Mouse (Mus musculus) hindbrain, postnatal 0 days (tissue): Measurements from ENCODE around the gene Gm9857. TPM values are rescaled to one million over a fixed set of nuclear protein-coding genes. Genes with fewer than 3 reads are reported as not detected.

ENCODE experiments used
- ATAC-seq: fragments of 200-750 bp; cut with Nextera tagmentation; 2 replicates; pipeline ENCODE4 v1.8.0; 2017; ENCODE audit warnings: mild to moderate bottlenecking, moderate TSS enrichment, moderate library complexity
- DNase-seq: peaks from one replicate; pipeline ENCODE4 v3.0.0-alpha.2; 2015; ENCODE audit warnings: low spot score
- H3K27ac ChIP-seq: fragments of 300-500 bp; sonication (generic); 2 replicates; pipeline ENCODE4 v1.5.1; 2014; ENCODE audit warnings: mild to moderate bottlenecking
- H3K27me3 ChIP-seq: fragments of 300-500 bp; sonication (generic); 2 replicates; pipeline ENCODE4 v1.6.1; 2014; ENCODE audit warnings: low read length, mixed read lengths; ENCODE audit not compliant: insufficient read depth
- H3K36me3 ChIP-seq: fragments of 300-500 bp; sonication (generic); 2 replicates; pipeline ENCODE4 v1.6.1; 2014; ENCODE audit warnings: low read length, mixed read lengths; ENCODE audit not compliant: insufficient read depth
- H3K4me1 ChIP-seq: fragments of 300-500 bp; sonication (generic); 2 replicates; pipeline ENCODE4 v1.6.1; 2014; ENCODE audit warnings: antibody characterized with exemption, low read length, mixed read lengths; ENCODE audit not compliant: insufficient read depth
- H3K4me2 ChIP-seq: fragments of 300-500 bp; sonication (generic); 2 replicates; pipeline ENCODE4 v1.6.1; 2014; ENCODE audit warnings: low read depth, mild to moderate bottlenecking, low read length, moderate library complexity, mixed read lengths
- H3K4me3 ChIP-seq: fragments of 300-500 bp; sonication (generic); 2 replicates; pipeline ENCODE4 v1.5.1; 2014; ENCODE audit warnings: low read length
- H3K9ac ChIP-seq: fragments of 300-500 bp; sonication (generic); replicated peaks from 2 replicates; pipeline ENCODE4 v1.6.1; 2014; ENCODE audit warnings: mild to moderate bottlenecking, low read length, moderate library complexity, mixed read lengths
- H3K9me3 ChIP-seq: fragments of 300-500 bp; sonication (generic); 2 replicates; pipeline ENCODE4 v1.6.1; 2016; ENCODE audit warnings: low read length, mixed read lengths
- CTCF ChIP-seq: IDR thresholded peaks from 2 replicates; pipeline ENCODE4 v1.5.1; 2016; ENCODE audit warnings: antibody characterized with exemption, control low read depth, low read depth
- WGBS: fragments of 180-500 bp; shearing (Covaris S2); extraction: QIAGEN DNeasy Blood & Tissue Kit; methylation state at CpG from one replicate; pipeline ENCODE4 v1.1.7; 2014; 5-methylcytosine and 5-hydroxymethylcytosine counted together
- polyA plus RNA-seq: library from polyadenylated mRNA; unstranded; fragments of >200 nt; fragmentation: Nextera tagmentation; extraction: Ambion mirVana; gene quantifications from 2 replicates; pipeline ENCODE4 v1.2.1, GENCODE M21; 2015
- total RNA-seq: library from RNA; depleted of rRNA; stranded (reverse); fragments of >200 nt; gene quantifications from 2 replicates; pipeline ENCODE4 v1.2.3, GENCODE M21; 2014

Gm9857 gene
- total and polyA plus RNA-seq, 2 experiments from 2014 or later = 0.54 TPM; not detected in 1

DNA sequence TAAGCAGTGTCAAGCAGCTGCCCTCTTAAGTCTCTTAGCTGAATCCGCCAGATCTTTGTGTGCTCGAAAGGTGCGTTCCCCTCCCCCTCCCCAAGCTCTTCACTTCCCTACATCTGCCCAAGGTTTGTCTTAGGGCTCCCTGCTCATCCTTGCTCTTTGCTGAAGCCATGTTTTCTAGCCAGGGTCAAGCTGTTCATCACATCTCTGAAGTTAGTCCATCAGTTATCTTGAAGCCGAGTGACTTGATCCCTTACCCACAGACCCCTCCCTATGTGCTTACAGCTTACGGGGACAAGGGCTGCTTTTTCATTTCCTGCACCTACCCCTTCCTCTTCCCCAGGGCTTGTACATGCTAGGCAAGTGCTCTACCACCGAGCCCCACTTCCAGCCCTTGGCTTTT is 21.4 kb upstream of the Gm9857 start:
- Histone ChIP-seq H3K9me3 (no peaks in the 10 kb centered on the region), H3K27me3 (no peaks in the 10 kb centered on the region), H3K4me3 (peak overlapping the region; percentile 18; the same call in 1 of the 2 replicates), H3K4me2 (peak overlapping the region; percentile 47), H3K36me3 (no peaks in the 10 kb centered on the region), H3K27ac (peak overlapping the region; percentile 86), H3K9ac (peak overlapping the region; percentile 41; the same call in 1 of the 2 replicates), H3K4me1 (peaks cover 4% of the 10 kb centered on the region; the same call in 1 of the 2 replicates)
- no peak for DNase-seq
- peak; percentile 72 for ATAC-seq
- TF ChIP-seq CTCF = no peak
- 16% methylated on average over 6 of the region's 6 CpGs for WGBS

DNA sequence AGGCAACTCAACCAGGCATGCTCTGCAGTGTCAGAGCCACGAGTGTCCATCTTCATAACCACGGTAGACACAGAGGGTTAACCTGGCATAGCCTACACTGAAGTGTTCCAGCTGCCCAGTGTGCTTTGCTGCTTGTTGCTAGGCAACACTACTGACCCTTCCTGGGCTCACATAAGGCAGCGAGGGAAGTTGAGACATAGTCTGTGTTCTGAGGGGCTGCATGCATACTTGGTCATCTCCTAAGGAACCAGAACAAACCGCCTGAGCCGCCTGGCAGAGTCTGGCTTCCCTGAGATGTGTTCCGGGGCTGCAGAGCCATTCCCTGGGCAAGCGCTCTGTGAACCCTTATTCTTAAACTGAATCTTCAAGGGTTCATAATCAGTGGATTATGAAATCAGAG is 21.0 kb upstream of the Gm9857 start:
- Histone ChIP-seq H3K9ac (peak overlapping the region; percentile 38; the same call in 1 of the 2 replicates), H3K36me3 (no peaks in the 10 kb centered on the region)
- ATAC-seq = peak; percentile 97

DNA sequence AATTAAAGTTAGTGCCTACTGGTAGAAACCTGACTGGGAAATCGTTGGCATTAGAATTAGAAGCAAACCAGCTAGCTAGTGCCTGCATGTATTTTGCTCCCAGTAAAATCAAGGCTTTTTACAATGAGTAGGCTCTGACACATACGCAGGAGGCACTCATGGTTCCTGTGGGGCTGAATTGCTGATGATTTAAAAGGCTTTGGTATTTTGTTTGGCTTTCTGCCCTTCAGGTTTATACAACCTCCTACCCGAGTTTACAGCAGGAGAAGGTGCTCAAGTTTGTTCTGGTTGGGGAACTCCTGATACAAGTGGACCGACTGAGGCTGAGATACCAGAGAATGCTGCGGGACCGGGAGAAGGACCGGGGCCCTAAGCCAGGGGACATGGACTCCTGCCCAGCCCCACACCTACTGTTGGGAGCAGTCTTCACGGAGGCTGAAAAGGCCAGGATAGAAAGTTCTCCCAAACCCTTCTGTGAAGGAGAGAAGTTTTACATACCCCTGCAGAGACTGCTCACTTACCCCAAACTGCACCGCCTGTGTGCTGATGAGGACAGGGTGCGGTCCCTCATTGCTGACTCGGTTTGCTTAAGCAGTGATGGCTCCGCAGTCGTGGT is 19.5 kb upstream of the Gm9857 start:
- no peak for ATAC-seq
- no peak for DNase-seq

More for the DNA sequence above, 21.0 kb upstream of the Gm9857 start:
- H3K4me3 ChIP-seq = peak overlapping the region; percentile 18; the same call in 1 of the 2 replicates
- peaks cover 4% of the 10 kb centered on the region; the same call in 1 of the 2 replicates for H3K4me1 ChIP-seq
- WGBS = 13% methylated on average over 7 of the region's 7 CpGs
- peak overlapping the region; percentile 47 for H3K4me2 ChIP-seq
- no peak for TF ChIP-seq CTCF
- H3K27me3 ChIP-seq = no peaks in the 10 kb centered on the region
- peak; percentile 88 for DNase-seq
- peak overlapping the region; percentile 86 for H3K27ac ChIP-seq
- no peaks in the 10 kb centered on the region for H3K9me3 ChIP-seq

DNA sequence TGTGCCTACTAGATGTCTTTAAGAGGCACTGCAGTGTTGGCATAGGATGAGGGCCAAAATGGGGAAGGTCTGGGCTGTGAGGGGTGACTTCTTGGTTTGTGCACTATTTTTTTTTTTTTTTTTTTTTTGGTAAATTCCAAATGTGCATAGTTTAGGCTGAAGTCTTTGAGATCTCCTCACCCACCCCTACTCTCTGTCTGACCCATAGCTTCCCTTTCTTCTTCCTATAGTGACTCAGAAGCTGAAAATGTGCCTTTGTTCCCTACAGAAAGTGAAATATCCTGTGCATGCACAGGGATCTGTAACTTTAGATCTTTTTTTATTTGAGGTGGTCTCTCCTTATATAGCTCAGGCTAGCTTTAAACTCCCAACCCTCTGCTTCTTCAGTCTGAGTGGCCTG is 17.7 kb upstream of the Gm9857 start:
- no peaks in the 10 kb centered on the region for H3K36me3 ChIP-seq
- no peak for ATAC-seq
- no peak for TF ChIP-seq CTCF
- H3K9ac ChIP-seq = no peak overlapping the region
- no peaks in the 10 kb centered on the region for H3K9me3 ChIP-seq
- H3K27me3 ChIP-seq = no peaks in the 10 kb centered on the region
- no peak for DNase-seq
- H3K4me2 ChIP-seq = no peak overlapping the region
- H3K4me1 ChIP-seq = peaks cover 4% of the 10 kb centered on the region; the same call in 1 of the 2 replicates
- H3K4me3 ChIP-seq = no peak overlapping the region
- H3K27ac ChIP-seq = no peak overlapping the region

More for the DNA sequence above, 19.5 kb upstream of the Gm9857 start:
- Histone ChIP-seq H3K9ac (no peak overlapping the region), H3K4me1 (peaks cover 4% of the 10 kb centered on the region; the same call in 1 of the 2 replicates), H3K36me3 (no peaks in the 10 kb centered on the region), H3K9me3 (no peaks in the 10 kb centered on the region), H3K4me3 (no peak overlapping the region), H3K27me3 (no peaks in the 10 kb centered on the region), H3K4me2 (no peak overlapping the region), H3K27ac (no peak overlapping the region)
- TF ChIP-seq CTCF = no peak
- 59% methylated on average over 13 of the region's 13 CpGs for WGBS

DNA sequence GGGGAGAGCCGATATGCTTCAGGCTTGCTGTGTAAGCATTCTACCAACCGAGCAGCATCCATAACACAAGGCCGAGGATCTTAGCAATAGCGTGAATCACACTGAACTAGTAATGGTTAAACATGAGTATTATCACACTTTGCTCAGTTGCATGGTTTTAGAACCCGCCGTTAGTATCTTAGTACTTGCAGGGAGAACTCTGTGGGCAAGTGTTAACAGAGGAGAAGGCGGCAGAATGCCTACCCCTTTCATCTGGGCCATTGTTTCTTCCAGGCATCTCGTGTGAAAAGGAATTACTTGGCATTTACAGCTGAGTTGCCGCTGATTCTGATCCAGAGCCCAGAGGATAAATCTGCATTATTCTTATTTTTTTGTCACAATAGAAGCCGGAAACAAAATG is 751 bp upstream of the Gm9857 start:
- no peaks in the 10 kb centered on the region for H3K4me1 ChIP-seq
- no peak for TF ChIP-seq CTCF
- no peaks in the 10 kb centered on the region for H3K9me3 ChIP-seq
- no peaks in the 10 kb centered on the region for H3K36me3 ChIP-seq
- no peak overlapping the region for H3K27ac ChIP-seq
- H3K9ac ChIP-seq = no peak overlapping the region
- H3K27me3 ChIP-seq = no peaks in the 10 kb centered on the region
- 69% methylated on average over 10 of the region's 10 CpGs for WGBS
- DNase-seq = no peak
- no peak overlapping the region for H3K4me3 ChIP-seq
- ATAC-seq = no peak
- no peak overlapping the region for H3K4me2 ChIP-seq

GRCm38 (mm10) chr3:108939573-108939972 is 672 bp downstream of the Gm9857 start, which contains the start of gene Henmt1:
Gene Henmt1, plus strand, starts transcription at chr3:108939873.
- H3K4me3 ChIP-seq = peak within 1 kb of the TSS; percentile 14
- H3K27ac ChIP-seq = no peak within 1 kb of the TSS
- DNase-seq = no peak
- H3K9ac ChIP-seq = 0 out of 2 replicates have a peak within 1 kb of the TSS, but pooled peaks have one; percentile 19
- WGBS = 85% methylated on average over 5 of the region's 5 CpGs
- H3K36me3 ChIP-seq = no peaks in the 10 kb centered on the region
- peak within 1 kb of the TSS; percentile 46 for H3K4me2 ChIP-seq
- no peak for TF ChIP-seq CTCF
- no peaks in the 10 kb centered on the region for H3K4me1 ChIP-seq
- no peak for ATAC-seq
- no peaks in the 10 kb centered on the region for H3K27me3 ChIP-seq
- no peaks in the 10 kb centered on the region for H3K9me3 ChIP-seq

- ATAC-seq (no peak), DNase-seq (no peak)
- no peaks in the 10 kb centered on the region for H3K36me3 ChIP-seq
- no peak overlapping the region for H3K4me3 ChIP-seq
- H3K27ac ChIP-seq = no peak overlapping the region
- no peak overlapping the region for H3K9ac ChIP-seq
- H3K9me3 ChIP-seq = no peaks in the 10 kb centered on the region
- H3K4me2 ChIP-seq = no peak overlapping the region
- no peaks in the 10 kb centered on the region for H3K27me3 ChIP-seq
- no peak for TF ChIP-seq CTCF
- no peaks in the 10 kb centered on the region for H3K4me1 ChIP-seq
- WGBS = 93% methylated on average over 5 of the region's 5 CpGs
These were observed 1.6 kb downstream of the Gm9857 start for GRCm38 (mm10) chr3:108938691-108939090.
